Mouse (Mus musculus) cortical plate, adult 2 months (tissue): ENCODE results near the gene Ap1s3.

Source experiments
- CTCF ChIP-seq: fragments of 200-500 bp; IDR thresholded peaks from 2 replicates; pipeline ENCODE4 v1.5.1; 2011; ENCODE audit warnings: mild to moderate bottlenecking, control low read depth, low read length; ENCODE audit not compliant: insufficient read depth; ENCODE audit errors: extremely low read depth
- POLR2A ChIP-seq: fragments of 200-500 bp; IDR thresholded peaks from 2 replicates; pipeline ENCODE4 v1.6.1; 2011; ENCODE audit warnings: mild to moderate bottlenecking, low read length, control low read depth; ENCODE audit not compliant: insufficient read depth; ENCODE audit errors: extremely low read depth

GRCm38 (mm10) chr1:79629726-79630125 lies 42.0 kb downstream of the Ap1s3 start:
- TF ChIP-seq CTCF (no peak), POLR2A (no peak)
